Mouse (Mus musculus): Measurements from ENCODE around the gene Tmem239.

Gene Tmem239

DNA sequence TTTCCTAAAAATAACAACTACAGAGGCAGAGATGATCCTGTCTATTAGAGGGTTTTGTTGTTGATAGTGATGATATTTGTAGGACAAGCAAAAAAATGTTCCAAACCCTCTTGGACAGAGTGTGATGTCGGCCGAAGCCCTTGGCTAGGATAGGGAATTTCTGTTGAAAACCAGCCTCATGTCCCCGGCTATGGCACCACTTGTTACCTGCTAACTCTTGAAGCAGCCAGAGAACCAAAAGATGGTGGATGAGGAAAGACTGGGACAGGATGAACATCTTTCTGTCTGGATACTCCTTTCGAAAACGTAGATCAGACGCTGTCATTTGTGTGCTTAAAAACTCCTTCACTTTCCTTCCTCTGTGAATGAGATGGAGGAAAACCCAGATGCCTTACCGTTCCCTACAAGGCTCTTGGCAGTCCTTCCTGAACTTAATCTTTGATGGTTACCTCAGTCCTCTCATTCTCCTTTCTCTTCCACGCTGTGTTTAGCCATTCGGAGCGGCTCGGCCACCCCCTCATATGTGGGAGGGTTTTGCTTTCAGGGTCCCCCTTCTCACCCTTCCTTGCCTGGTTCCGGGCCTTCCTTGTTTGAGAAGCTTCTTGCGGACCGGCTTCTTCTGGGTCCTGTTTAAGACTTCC is 44.9 kb downstream of the Tmem239 start:
- no peak for DNase-seq (ENCODE audit: low spot score)

GRCm38 (mm10) chr2:130451727-130452090 is 45.4 kb downstream of the Tmem239 start:
- no peak for DNase-seq (ENCODE audit: low spot score)

DNA sequence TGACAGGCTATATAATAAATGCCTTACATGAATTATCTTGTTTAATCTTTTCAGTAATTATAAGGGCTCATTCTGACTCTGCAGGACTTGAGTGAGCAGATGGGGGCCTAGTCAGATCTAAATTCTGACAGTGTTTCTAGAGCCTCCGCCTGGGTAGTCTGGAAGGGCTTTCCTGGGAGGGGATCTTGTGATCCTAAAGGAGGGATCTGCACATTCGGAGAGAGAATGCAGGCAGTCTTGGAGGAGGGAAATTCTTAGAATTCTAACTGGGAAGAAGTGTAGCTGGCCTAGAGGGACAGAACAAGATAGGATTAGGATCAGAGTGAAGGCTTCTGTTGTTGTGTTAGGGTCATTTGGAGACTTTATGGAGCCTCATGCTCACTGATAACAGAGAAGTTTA is 46.0 kb downstream of the Tmem239 start:
- no peak for DNase-seq (ENCODE audit: low spot score)

DNA sequence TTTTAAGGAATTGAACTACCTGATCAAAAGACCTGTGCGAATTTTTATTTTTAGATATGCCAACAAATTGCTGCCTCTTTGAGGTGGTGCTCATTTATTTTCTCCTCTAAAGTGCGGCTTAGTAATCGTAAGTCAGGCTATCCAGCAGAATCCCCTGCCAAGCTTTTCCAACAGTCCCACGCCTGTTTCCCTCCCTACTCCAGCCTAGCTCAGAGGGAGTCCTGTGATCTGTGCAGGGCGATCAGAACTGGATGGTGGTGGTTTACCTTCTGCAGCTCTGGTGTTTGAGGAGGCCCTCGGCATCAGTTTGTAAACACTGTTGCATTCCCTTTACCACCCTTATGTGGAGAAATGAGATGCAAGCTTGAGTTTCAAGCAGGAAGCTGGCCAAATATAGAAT is 47.1 kb downstream of the Tmem239 start:
- DNase-seq (ENCODE audit: low spot score) = no peak

DNA sequence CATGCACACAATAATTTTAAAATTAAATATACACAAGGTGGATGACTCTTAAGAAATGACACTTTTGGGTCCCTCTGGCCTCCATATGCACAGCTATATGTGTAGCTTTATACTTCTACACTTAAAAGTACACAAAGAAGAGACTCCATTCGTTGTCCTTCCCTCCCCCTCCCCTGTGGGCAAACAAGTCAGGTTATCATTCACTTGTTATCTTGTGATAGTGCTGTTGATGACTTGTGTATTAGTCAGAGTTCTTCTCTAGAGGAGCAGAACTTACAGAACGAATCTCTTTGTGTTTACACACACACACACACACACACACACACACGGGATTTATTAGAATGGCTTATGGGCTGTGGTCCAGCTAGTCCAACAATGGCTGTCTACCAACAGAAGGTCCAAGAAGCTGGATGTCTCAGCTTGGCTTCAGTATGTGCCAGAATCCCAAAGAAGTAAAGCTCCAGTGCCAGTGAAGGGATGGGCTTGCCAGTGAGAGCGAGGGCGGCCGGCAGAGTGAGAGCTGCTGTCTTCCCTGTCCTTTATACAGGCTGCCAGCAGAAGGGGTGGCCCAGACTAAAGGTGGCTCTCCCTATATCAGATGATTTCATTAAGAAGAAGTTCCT is 48.6 kb downstream of the Tmem239 start:
- DNase-seq (ENCODE audit: low spot score) = no peak

Data from retina, embryonic 14.5 days (tissue).